In the genomic region with DNA sequence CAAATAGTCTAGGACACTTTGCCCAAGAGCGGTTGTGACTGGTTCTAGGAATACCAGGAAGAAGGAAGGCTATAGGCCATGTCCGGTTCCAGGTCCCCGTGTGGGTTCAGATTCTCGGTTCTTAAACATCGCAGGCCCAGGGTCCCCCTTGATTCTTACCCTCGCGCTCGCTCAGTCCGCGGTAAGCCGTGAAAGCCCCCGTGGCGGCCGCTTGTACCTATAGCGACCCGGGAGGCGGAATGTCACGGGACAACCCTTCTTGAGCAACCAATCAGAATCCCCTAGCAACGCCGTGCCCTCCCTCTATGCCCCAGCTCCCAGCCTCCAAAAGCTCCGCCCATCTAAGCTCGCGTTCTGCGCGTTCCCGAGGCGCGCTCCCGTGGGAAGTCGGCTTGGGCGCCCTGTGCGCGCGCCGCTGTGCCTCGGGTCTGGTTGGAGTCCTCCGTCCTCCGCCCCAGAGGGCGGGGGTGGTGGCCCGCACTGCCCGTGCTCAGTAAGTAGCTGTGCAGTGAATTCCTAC, we compare ENCODE assay signal across 8 mouse cellular contexts. TPM values are rescaled to one million over a fixed set of nuclear protein-coding genes. Genes with fewer than 3 reads are reported as not detected.
A peak's percentile ranks its signal among the peaks of the same experiment; 100 is the strongest.
DNase-seq lines count a peak whose midpoint lies in the region; ATAC-seq and TF ChIP-seq lines count a peak whose summit lies in the region.

A gene (minus strand): TSS at position 333 of the 520 bp plus-strand sequence.
A gene (plus strand): TSS at position 350 of the 520 bp plus-strand sequence.
A gene (plus strand): TSS at position 367 of the 520 bp plus-strand sequence.

- peak; percentile 94 for ATAC-seq in activated CD4-positive, CD25-positive, alpha-beta regulatory T cell, adult 4 months

- H3K9me3 ChIP-seq in megakaryocyte, embryonic 14.5 days = peaks cover 5% of the 10 kb centered on the region; the same call in 1 of the 2 replicates

- H3K4me3 ChIP-seq in cortical plate, adult 2 months (ENCODE audit: insufficient read depth, low read length) = peak within 1 kb of the TSS; percentile 68
- peak within 1 kb of the TSS; percentile 91 for H3K4me3 ChIP-seq in megakaryocyte, embryonic 14.5 days (replicated peaks)

- no peak for TF ChIP-seq CTCF in cortical plate, adult 2 months (IDR thresholded peaks at IDR 0.05; ENCODE audit: extremely low read depth, insufficient read depth, low read length)

- peaks cover 3% of the 10 kb centered on the region; the same call in 1 of the 2 replicates for H3K4me1 ChIP-seq in cortical plate, adult 2 months (ENCODE audit: control insufficient read depth, insufficient read depth, low read length)
- H3K4me1 ChIP-seq in megakaryocyte, embryonic 14.5 days = peaks cover 78% of the 10 kb centered on the region

- H3K36me3 ChIP-seq in megakaryocyte, embryonic 14.5 days (replicated peaks; ENCODE audit: low read length) = peaks cover 44% of the 10 kb centered on the region

- peak; percentile 94 to 97 for DNase-seq in gastrocnemius, adult 8-10 months (ENCODE audit: low spot score in 2 of 2)
- DNase-seq in hindlimb bud, embryonic 11.5 days (ENCODE audit: extremely low spot score, low read depth, low spot score) = peak; percentile 89
- DNase-seq in left cerebral cortex, adult 8-10 months (ENCODE audit: low spot score in 2 of 2) = peak; percentile 87 to 89
- peak; percentile 96 for DNase-seq in right cerebral cortex, postnatal 10 days (ENCODE audit: low spot score in 2 of 2)
- DNase-seq in urinary bladder, postnatal 25 days (ENCODE audit: low spot score) = peak; percentile 95

- peak; percentile 33; the same call in 1 of the 2 replicates for TF ChIP-seq POLR2A in cortical plate, adult 2 months (IDR thresholded peaks at IDR 0.05; ENCODE audit: extremely low read depth, insufficient read depth, low read length)

- H3K27ac ChIP-seq in cortical plate, adult 2 months (ENCODE audit: insufficient read depth, low read length) = no peak within 1 kb of the TSS

- no peaks in the 10 kb centered on the region for H3K27me3 ChIP-seq in megakaryocyte, embryonic 14.5 days (replicated peaks)

RNA-seq across cellular contexts. Expression of the first gene that starts in this region (rescaled TPM):
- 10 to 100 TPM; 44.2 to 63.7 TPM for polyA plus RNA-seq in activated CD4-positive, CD25-positive, alpha-beta regulatory T cell, adult 4 months (2017; shearing (Covaris generic))
- polyA plus RNA-seq in cortical plate, adult 2 months (2012; rRNA removed) = 52.8 and 54.8 TPM in 2 replicates
- 10 to 100 TPM in 2 of 4 experiments, 1 to 10 TPM in 2; 7.7 to 11.6 (median 10.1) TPM for total RNA-seq in gastrocnemius, adult 8-10 months (2022)
- total RNA-seq in left cerebral cortex, adult 8-10 months (2022) = 10 to 100 TPM; 37.8 to 45.2 (median 42.4) TPM
- 280 and 641 TPM in 2 replicates for polyA plus RNA-seq in megakaryocyte, embryonic 14.5 days (2012; ENCODE audit: insufficient read depth, low replicate concordance)

RNA-seq across cellular contexts. Expression of the second gene that starts in this region (rescaled TPM):
- 1 to 10 TPM; 5.3 to 5.8 TPM for polyA plus RNA-seq in activated CD4-positive, CD25-positive, alpha-beta regulatory T cell, adult 4 months (2017; shearing (Covaris generic))
- 0.49 and 0.52 TPM in 2 replicates for polyA plus RNA-seq in cortical plate, adult 2 months (2012; rRNA removed)
- under 1 TPM; 0.17 to 0.43 (median 0.36) TPM for total RNA-seq in gastrocnemius, adult 8-10 months (2022)
- total RNA-seq in left cerebral cortex, adult 8-10 months (2022) = under 1 TPM; 0.26 to 0.58 (median 0.48) TPM
- 1.2 and 5.5 TPM in 2 replicates for polyA plus RNA-seq in megakaryocyte, embryonic 14.5 days (2012; ENCODE audit: insufficient read depth, low replicate concordance)

RNA-seq across cellular contexts. Expression of the third gene that starts in this region (rescaled TPM):
- polyA plus RNA-seq in activated CD4-positive, CD25-positive, alpha-beta regulatory T cell, adult 4 months (2017; shearing (Covaris generic)) = 100 to 1,000 TPM; 132 to 140 TPM
- polyA plus RNA-seq in cortical plate, adult 2 months (2012; rRNA removed) = 279 and 280 TPM in 2 replicates
- total RNA-seq in gastrocnemius, adult 8-10 months (2022) = 100 to 1,000 TPM; 129 to 149 (median 142) TPM
- 100 to 1,000 TPM; 143 to 154 (median 149) TPM for total RNA-seq in left cerebral cortex, adult 8-10 months (2022)
- polyA plus RNA-seq in megakaryocyte, embryonic 14.5 days (2012; ENCODE audit: insufficient read depth, low replicate concordance) = 118 and 198 TPM in 2 replicates
